Mouse (Mus musculus) liver, embryonic 12.5 days (tissue): ENCODE data around the gene Vmn1r48. TPM values are rescaled to one million over a fixed set of nuclear protein-coding genes. Genes with fewer than 3 reads are reported as not detected.
"Not testable (repeated sequence)": the region's sequence is repeated elsewhere in the genome, so short reads cannot be mapped to it uniquely, and the experiment has no call there.

Experiments used
- ATAC-seq: fragments of 200-750 bp; cut with Nextera tagmentation; 2 replicates; pipeline ENCODE4 v1.8.0; 2017; ENCODE audit warnings: moderate number of reproducible peaks, mild to moderate bottlenecking, moderate library complexity
- H3K27ac ChIP-seq: fragments of 300-500 bp; sonication (generic); 2 replicates; pipeline ENCODE4 v1.5.1; 2016; ENCODE audit warnings: mild to moderate bottlenecking
- H3K27me3 ChIP-seq: fragments of 300-500 bp; sonication (generic); replicated peaks from 2 replicates; pipeline ENCODE4 v1.6.1; 2016; ENCODE audit warnings: mild to moderate bottlenecking, moderate library complexity
- H3K36me3 ChIP-seq: fragments of 300-500 bp; sonication (generic); 2 replicates; pipeline ENCODE4 v1.6.1; 2016; ENCODE audit warnings: mild to moderate bottlenecking, moderate library complexity
- H3K4me1 ChIP-seq: fragments of 300-500 bp; sonication (generic); 2 replicates; pipeline ENCODE4 v1.6.1; 2016
- H3K4me2 ChIP-seq: fragments of 300-500 bp; sonication (generic); 2 replicates; pipeline ENCODE4 v1.6.1; 2016; ENCODE audit warnings: mild to moderate bottlenecking, moderate library complexity
- H3K4me3 ChIP-seq: fragments of 300-500 bp; sonication (generic); 2 replicates; pipeline ENCODE4 v1.5.1; 2016; ENCODE audit warnings: mild to moderate bottlenecking, moderate library complexity
- H3K9ac ChIP-seq: fragments of 300-500 bp; sonication (generic); 2 replicates; pipeline ENCODE4 v1.6.1; 2016; ENCODE audit warnings: mild to moderate bottlenecking, moderate library complexity
- H3K9me3 ChIP-seq: fragments of 300-500 bp; sonication (generic); replicated peaks from 2 replicates; pipeline ENCODE4 v1.6.1; 2016; ENCODE audit warnings: mild to moderate bottlenecking, moderate library complexity
- WGBS: fragments of 180-500 bp; shearing (Covaris S2); methylation state at CpG from one replicate; pipeline ENCODE4 v1.1.7; 2016; ENCODE audit not compliant: insufficient replicate concordance; 5-methylcytosine and 5-hydroxymethylcytosine counted together
- polyA plus RNA-seq: library from polyadenylated mRNA; unstranded; fragments of >200 nt; fragmentation: Nextera tagmentation; extraction: Ambion mirVana; gene quantifications from 2 replicates; pipeline ENCODE4 v1.2.1, GENCODE M21; 2016

Gene Vmn1r48
- not detected in 2 replicates for polyA plus RNA-seq

GRCm38 (mm10) chr6:90036741-90037140 is at the start of gene Vmn1r48:
Gene Vmn1r48, minus strand, starts transcription at chr6:90036841.
- no CpG with 5 or more reads among the region's 2 CpGs for WGBS
- not testable (repeated sequence) for H3K4me1 ChIP-seq, H3K4me2 ChIP-seq, H3K27ac ChIP-seq, H3K9ac ChIP-seq, H3K9me3 ChIP-seq, H3K36me3 ChIP-seq, H3K27me3 ChIP-seq, H3K4me3 ChIP-seq, ATAC-seq

GRCm38 (mm10) chr6:90078406-90078805 is 41.8 kb upstream of the Vmn1r48 start, which contains the start of gene Vmn1r49:
Gene Vmn1r49, minus strand, starts transcription at chr6:90078506.
- Histone ChIP-seq H3K27me3 (no peaks in the 10 kb centered on the region), H3K4me1 (no peaks in the 10 kb centered on the region), H3K4me2 (no peak within 1 kb of the TSS), H3K9me3 (peaks cover 9% of the 10 kb centered on the region), H3K36me3 (no peaks in the 10 kb centered on the region), H3K4me3 (no peak within 1 kb of the TSS), H3K27ac (no peak within 1 kb of the TSS), H3K9ac (no peak within 1 kb of the TSS)
- ATAC-seq = no peak
- WGBS = 55% methylated on average over 4 of the region's 4 CpGs

- 75% methylated on average over 1 of the region's 1 CpGs for WGBS
- not testable (repeated sequence) for H3K9ac ChIP-seq, H3K4me1 ChIP-seq, ATAC-seq, H3K4me2 ChIP-seq, H3K9me3 ChIP-seq, H3K4me3 ChIP-seq, H3K27me3 ChIP-seq, H3K27ac ChIP-seq, H3K36me3 ChIP-seq
Observed at GRCm38 (mm10) chr6:90015847-90016246, 20.8 kb downstream of the Vmn1r48 start, which contains the start of gene Vmn1r47. Gene Vmn1r47, plus strand, starts transcription at chr6:90016147.

GRCm38 (mm10) chr6:89985989-89986388 is 50.7 kb downstream of the Vmn1r48 start:
- WGBS = 18% methylated on average over 1 of the region's 1 CpGs
- no peak overlapping the region for H3K9ac ChIP-seq
- H3K27ac ChIP-seq = no peak overlapping the region
- H3K4me1 ChIP-seq = no peaks in the 10 kb centered on the region
- no peaks in the 10 kb centered on the region; the same call in 1 of the 2 replicates for H3K9me3 ChIP-seq
- no peak for ATAC-seq
- no peak overlapping the region for H3K4me3 ChIP-seq
- H3K4me2 ChIP-seq = no peak overlapping the region
- no peaks in the 10 kb centered on the region for H3K27me3 ChIP-seq
- no peaks in the 10 kb centered on the region for H3K36me3 ChIP-seq

Other genes starting within 250 kb of the Vmn1r48 start
- gene Vmn1r42, start 160.4 kb downstream of the Vmn1r48 start, polyA plus RNA-seq = not detected in 2 replicates
- gene Vmn1r43, start 160.4 kb downstream of the Vmn1r48 start, polyA plus RNA-seq = not detected in 2 replicates
- not detected in 2 replicates for gene Vmn1r44, start 153.2 kb downstream of the Vmn1r48 start, polyA plus RNA-seq
- not detected in 2 replicates for gene Vmn1r45, start 96.2 kb downstream of the Vmn1r48 start, polyA plus RNA-seq
- not detected in 2 replicates for gene Vmn1r46, start 67.5 kb downstream of the Vmn1r48 start, polyA plus RNA-seq
- not detected in 2 replicates for gene Vmn1r47, start 20.7 kb downstream of the Vmn1r48 start, polyA plus RNA-seq
- gene Vmn1r49, start 41.7 kb upstream of the Vmn1r48 start, polyA plus RNA-seq = not detected in 2 replicates
- not detected in 2 replicates for gene Vmn1r50, start 64.6 kb upstream of the Vmn1r48 start, polyA plus RNA-seq
- not detected in 2 replicates for gene Vmn1r51, start 85.8 kb upstream of the Vmn1r48 start, polyA plus RNA-seq
- gene Vmn1r52, start 138.0 kb upstream of the Vmn1r48 start, polyA plus RNA-seq = not detected in 2 replicates
- gene V1ra8, start 166.0 kb upstream of the Vmn1r48 start, polyA plus RNA-seq = not detected in 2 replicates
- not detected in 2 replicates for gene Vmn1r53, start 187.6 kb upstream of the Vmn1r48 start, polyA plus RNA-seq
- gene Vmn1r54, start 209.5 kb upstream of the Vmn1r48 start, polyA plus RNA-seq = not detected in 2 replicates